Mouse (Mus musculus): ENCODE results near the gene Pcf11. TPM values are rescaled to one million over a fixed set of nuclear protein-coding genes. Genes with fewer than 3 reads are reported as not detected.

Gene Pcf11
- 176 to 189 TPM (median 178 TPM) in 3 replicates for total RNA-seq (2017)

GRCm38 (mm10) chr7:92669507-92670471, at the start of gene Pcf11:
Gene Pcf11 (minus strand): TSS chr7:92669934.
- peak; percentile 95 for ATAC-seq (replicated peaks; ENCODE audit: insufficient number of reproducible peaks, low FRiP score, low TSS enrichment, poor library complexity, severe bottlenecking)

- peak; percentile 63; the same call in 1 of the 2 replicates for ATAC-seq (replicated peaks; ENCODE audit: insufficient number of reproducible peaks, low FRiP score, low TSS enrichment, poor library complexity, severe bottlenecking)
Measured at GRCm38 (mm10) chr7:92715055-92715454, 45.3 kb upstream of the Pcf11 start.

- ATAC-seq (replicated peaks; ENCODE audit: insufficient number of reproducible peaks, low FRiP score, low TSS enrichment, poor library complexity, severe bottlenecking) = 0 out of 2 replicates have a peak, but pooled peaks have one; percentile 40
Measured at GRCm38 (mm10) chr7:92711593-92711992, 41.9 kb upstream of the Pcf11 start.

GRCm38 (mm10) chr7:92709573-92709972, 39.8 kb upstream of the Pcf11 start:
- no peak for ATAC-seq (replicated peaks; ENCODE audit: insufficient number of reproducible peaks, low FRiP score, low TSS enrichment, poor library complexity, severe bottlenecking)

GRCm38 (mm10) chr7:92706711-92707110, 37.0 kb upstream of the Pcf11 start:
- ATAC-seq (replicated peaks; ENCODE audit: insufficient number of reproducible peaks, low FRiP score, low TSS enrichment, poor library complexity, severe bottlenecking) = no peak

GRCm38 (mm10) chr7:92705534-92705933, 35.8 kb upstream of the Pcf11 start:
- no peak for ATAC-seq (replicated peaks; ENCODE audit: insufficient number of reproducible peaks, low FRiP score, low TSS enrichment, poor library complexity, severe bottlenecking)

GRCm38 (mm10) chr7:92703661-92704060, 33.9 kb upstream of the Pcf11 start:
- no peak for ATAC-seq (replicated peaks; ENCODE audit: insufficient number of reproducible peaks, low FRiP score, low TSS enrichment, poor library complexity, severe bottlenecking)

GRCm38 (mm10) chr7:92698770-92699169, 29.0 kb upstream of the Pcf11 start:
- ATAC-seq (replicated peaks; ENCODE audit: insufficient number of reproducible peaks, low FRiP score, low TSS enrichment, poor library complexity, severe bottlenecking) = no peak

GRCm38 (mm10) chr7:92696395-92696794, 26.7 kb upstream of the Pcf11 start:
- ATAC-seq (replicated peaks; ENCODE audit: insufficient number of reproducible peaks, low FRiP score, low TSS enrichment, poor library complexity, severe bottlenecking) = no peak

GRCm38 (mm10) chr7:92689101-92689500, 19.4 kb upstream of the Pcf11 start:
- ATAC-seq (replicated peaks; ENCODE audit: insufficient number of reproducible peaks, low FRiP score, low TSS enrichment, poor library complexity, severe bottlenecking) = no peak

- ATAC-seq (replicated peaks; ENCODE audit: insufficient number of reproducible peaks, low FRiP score, low TSS enrichment, poor library complexity, severe bottlenecking) = no peak
Measured at GRCm38 (mm10) chr7:92688299-92688669, 18.6 kb upstream of the Pcf11 start.

- ATAC-seq (replicated peaks; ENCODE audit: insufficient number of reproducible peaks, low FRiP score, low TSS enrichment, poor library complexity, severe bottlenecking) = no peak
Measured at GRCm38 (mm10) chr7:92687556-92688298, 18.0 kb upstream of the Pcf11 start.

- no peak for ATAC-seq (replicated peaks; ENCODE audit: insufficient number of reproducible peaks, low FRiP score, low TSS enrichment, poor library complexity, severe bottlenecking)
Measured at GRCm38 (mm10) chr7:92677346-92677745, 7.6 kb upstream of the Pcf11 start.

GRCm38 (mm10) chr7:92675131-92675530, 5.4 kb upstream of the Pcf11 start:
- ATAC-seq (replicated peaks; ENCODE audit: insufficient number of reproducible peaks, low FRiP score, low TSS enrichment, poor library complexity, severe bottlenecking) = no peak

GRCm38 (mm10) chr7:92668791-92669506, 785 bp downstream of the Pcf11 start:
- ATAC-seq (replicated peaks; ENCODE audit: insufficient number of reproducible peaks, low FRiP score, low TSS enrichment, poor library complexity, severe bottlenecking) = peak; percentile 61

- no peak for ATAC-seq (replicated peaks; ENCODE audit: insufficient number of reproducible peaks, low FRiP score, low TSS enrichment, poor library complexity, severe bottlenecking)
Measured at GRCm38 (mm10) chr7:92666274-92666820, 3.4 kb downstream of the Pcf11 start.

GRCm38 (mm10) chr7:92658050-92658449, 11.7 kb downstream of the Pcf11 start:
- ATAC-seq (replicated peaks; ENCODE audit: insufficient number of reproducible peaks, low FRiP score, low TSS enrichment, poor library complexity, severe bottlenecking) = no peak

- ATAC-seq (replicated peaks; ENCODE audit: insufficient number of reproducible peaks, low FRiP score, low TSS enrichment, poor library complexity, severe bottlenecking) = no peak; the same call in 1 of the 2 replicates
Measured at GRCm38 (mm10) chr7:92656386-92656785, 13.3 kb downstream of the Pcf11 start.

GRCm38 (mm10) chr7:92653329-92653728, 16.4 kb downstream of the Pcf11 start:
- ATAC-seq (replicated peaks; ENCODE audit: insufficient number of reproducible peaks, low FRiP score, low TSS enrichment, poor library complexity, severe bottlenecking) = no peak

Data from monocyte, adult 5-6 weeks (primary cell).